Mouse (Mus musculus): ENCODE results near the gene Aldh18a1. TPM values are rescaled to one million over a fixed set of nuclear protein-coding genes. Genes with fewer than 3 reads are reported as not detected.
A peak's percentile ranks its signal among the peaks of the same experiment; 100 is the strongest.

The Aldh18a1 gene
- total and polyA plus RNA-seq, 3 experiments, result 35.3 to 214 (median 89.7) TPM

GRCm38 (mm10) chr19:40536526-40536925 lies 51.7 kb downstream of the Aldh18a1 start (continued):
- TF ChIP-seq NRF1 (IDR thresholded peaks at IDR 0.05; ENCODE audit: insufficient read depth, low read depth, low read length, poor library complexity, severe bottlenecking) (no peak), MXI1 (IDR thresholded peaks at IDR 0.05; ENCODE audit: low read depth, low read length) (no peak), JUND (IDR thresholded peaks at IDR 0.05; ENCODE audit: low read depth, low read length) (no peak), USF2 (IDR thresholded peaks at IDR 0.05; ENCODE audit: borderline replicate concordance in 1 of 2, insufficient read depth in 1 of 2, low read depth in 1 of 2, low read length in 2 of 2) (no peak)

GRCm38 (mm10) chr19:40532525-40532924 lies 55.7 kb downstream of the Aldh18a1 start:
- no peaks in the 10 kb centered on the region for H3K27me3 ChIP-seq (ENCODE audit: control insufficient read depth in 1 of 2, insufficient read depth in 2 of 2, low read length in 2 of 2)
- H3K9ac ChIP-seq (ENCODE audit: control insufficient read depth, low read depth, low read length, poor library complexity, severe bottlenecking), result no peak overlapping the region
- H3K27ac ChIP-seq (ENCODE audit: control insufficient read depth, low read depth, low read length), result no peak overlapping the region
- TF ChIP-seq RCOR1 (IDR thresholded peaks at IDR 0.05; ENCODE audit: low read depth, low read length) (peak; percentile 73; the same call in 1 of the 2 replicates), ZC3H11A (IDR thresholded peaks at IDR 0.05; ENCODE audit: low read depth, low read length) (no peak), GATA1 (IDR thresholded peaks at IDR 0.05; ENCODE audit: low read depth, low read length) (0 out of 2 replicates have a peak, but pooled peaks have one; percentile 6)
- H3K4me3 ChIP-seq (ENCODE audit: control insufficient read depth in 1 of 2, insufficient read depth in 1 of 2, low read depth in 2 of 2, low read length in 2 of 2), result no peak overlapping the region
- H3K36me3 ChIP-seq (ENCODE audit: control insufficient read depth in 1 of 2, insufficient read depth in 2 of 2, low read length in 2 of 2), result peaks cover 0 to 18% of the 10 kb centered on the region in 2 experiments; a peak in 2 of 4 replicates
- H3K79me2 ChIP-seq (ENCODE audit: control insufficient read depth, insufficient read depth, low read length, poor library complexity), result no peaks in the 10 kb centered on the region
- no peaks in the 10 kb centered on the region for H3K9me3 ChIP-seq (replicated peaks; ENCODE audit: insufficient read depth, low read length)
- DNase-seq (ENCODE audit: low read depth, low spot score), result peak; percentile 32
- H3K4me1 ChIP-seq (ENCODE audit: control insufficient read depth in 1 of 2, insufficient read depth in 2 of 2, low read length in 2 of 2), result peaks cover 0 to 24% of the 10 kb centered on the region in 2 experiments; a peak in 2 of 4 replicates

- Histone ChIP-seq H3K79me2 (ENCODE audit: control insufficient read depth, insufficient read depth, low read length, poor library complexity) (no peaks in the 10 kb centered on the region), H3K36me3 (ENCODE audit: control insufficient read depth in 1 of 2, insufficient read depth in 2 of 2, low read length in 2 of 2) (peaks cover 0 to 9% of the 10 kb centered on the region in 2 experiments; a peak in 2 of 4 replicates), H3K27me3 (ENCODE audit: control insufficient read depth in 1 of 2, insufficient read depth in 2 of 2, low read length in 2 of 2) (no peaks in the 10 kb centered on the region), H3K27ac (ENCODE audit: control insufficient read depth, low read depth, low read length) (no peak overlapping the region), H3K4me3 (ENCODE audit: control insufficient read depth in 1 of 2, insufficient read depth in 1 of 2, low read depth in 2 of 2, low read length in 2 of 2) (no peak overlapping the region), H3K9ac (ENCODE audit: control insufficient read depth, low read depth, low read length, poor library complexity, severe bottlenecking) (no peak overlapping the region), H3K9me3 (replicated peaks; ENCODE audit: insufficient read depth, low read length) (no peaks in the 10 kb centered on the region), H3K4me1 (ENCODE audit: control insufficient read depth in 1 of 2, insufficient read depth in 2 of 2, low read length in 2 of 2) (peaks cover 0 to 13% of the 10 kb centered on the region in 2 experiments; a peak in 1 of 4 replicates)
- TF ChIP-seq MAFK (IDR thresholded peaks at IDR 0.05; ENCODE audit: borderline replicate concordance, low read depth, low read length) (no peak), JUND (IDR thresholded peaks at IDR 0.05; ENCODE audit: low read depth, low read length) (no peak), RAD21 (IDR thresholded peaks at IDR 0.05; ENCODE audit: low read depth, low read length) (no peak), CHD2 (IDR thresholded peaks at IDR 0.05; ENCODE audit: low read length) (no peak), GATA1 (IDR thresholded peaks at IDR 0.05; ENCODE audit: low read depth, low read length) (0 out of 2 replicates have a peak, but pooled peaks have one; percentile 35), ETS1 (IDR thresholded peaks at IDR 0.05; ENCODE audit: low read depth, low read length) (no peak), TAL1 (IDR thresholded peaks at IDR 0.05; ENCODE audit: low read length) (no peak), SIN3A (IDR thresholded peaks at IDR 0.05; ENCODE audit: low read length) (no peak), MYC (IDR thresholded peaks at IDR 0.05; ENCODE audit: low read depth, low read length) (no peak)
- peak; percentile 24 for DNase-seq (ENCODE audit: low read depth, low spot score)
Measured at GRCm38 (mm10) chr19:40530323-40530722, 57.9 kb downstream of the Aldh18a1 start.

Measured in MEL (cell line).